Mouse (Mus musculus) forebrain, embryonic 11.5 days (tissue): ENCODE measurements around the gene Lefty1. TPM values are rescaled to one million over a fixed set of nuclear protein-coding genes. Genes with fewer than 3 reads are reported as not detected.

ENCODE experiments used
- ATAC-seq: fragments of 200-750 bp; cut with Nextera tagmentation; replicated peaks from 2 replicates; pipeline ENCODE4 v1.8.0; 2017; ENCODE audit warnings: moderate TSS enrichment; ENCODE audit not compliant: low FRiP score
- DNase-seq: peaks from one replicate; pipeline ENCODE4 v3.0.0-alpha.2; 2017; ENCODE audit warnings: low spot score
- H3K27ac ChIP-seq: fragments of 300-500 bp; sonication (generic); 2 replicates; pipeline ENCODE4 v1.5.1; 2014; ENCODE audit warnings: low read depth, low read length
- H3K27me3 ChIP-seq: fragments of 300-500 bp; sonication (generic); 2 replicates; pipeline ENCODE4 v1.6.1; 2014; ENCODE audit warnings: mild to moderate bottlenecking, low read length, mixed read lengths; ENCODE audit not compliant: control insufficient read depth, insufficient read depth
- H3K36me3 ChIP-seq: fragments of 300-500 bp; sonication (generic); 2 replicates; pipeline ENCODE4 v1.6.1; 2014; ENCODE audit warnings: mild to moderate bottlenecking, low read length, moderate library complexity, mixed read lengths; ENCODE audit not compliant: control insufficient read depth, insufficient read depth
- H3K4me1 ChIP-seq: fragments of 300-500 bp; sonication (generic); replicated peaks from 2 replicates; pipeline ENCODE4 v1.6.1; 2014; ENCODE audit warnings: low read length, mixed read lengths; ENCODE audit not compliant: control insufficient read depth, insufficient read depth
- H3K4me2 ChIP-seq: fragments of 300-500 bp; sonication (generic); 2 replicates; pipeline ENCODE4 v1.6.1; 2014; ENCODE audit warnings: low read depth, mild to moderate bottlenecking, low read length, moderate library complexity, mixed read lengths; ENCODE audit not compliant: severe bottlenecking
- H3K4me3 ChIP-seq: fragments of 300-500 bp; sonication (generic); 2 replicates; pipeline ENCODE4 v1.5.1; 2014; ENCODE audit warnings: low read depth, low read length
- H3K9ac ChIP-seq: fragments of 300-500 bp; sonication (generic); 2 replicates; pipeline ENCODE4 v1.6.1; 2014; ENCODE audit warnings: low read length
- H3K9me3 ChIP-seq: fragments of 300-500 bp; sonication (generic); 2 replicates; pipeline ENCODE4 v1.6.1; 2016; ENCODE audit warnings: low read length, mixed read lengths; ENCODE audit not compliant: control insufficient read depth
- WGBS: fragments of 180-500 bp; shearing (Covaris S2); extraction: QIAGEN DNeasy Blood & Tissue Kit; methylation state at CpG from one replicate; pipeline ENCODE4 v1.1.7; 2014; 5-methylcytosine and 5-hydroxymethylcytosine counted together
- polyA plus RNA-seq: library from polyadenylated mRNA; unstranded; fragments of >200 nt; fragmentation: Nextera tagmentation; extraction: Ambion mirVana; gene quantifications from 2 replicates; pipeline ENCODE4 v1.2.1, GENCODE M21; 2014

The Lefty1 gene
- polyA plus RNA-seq, 1 experiment from 2014 or later = 0.45 TPM

DNA sequence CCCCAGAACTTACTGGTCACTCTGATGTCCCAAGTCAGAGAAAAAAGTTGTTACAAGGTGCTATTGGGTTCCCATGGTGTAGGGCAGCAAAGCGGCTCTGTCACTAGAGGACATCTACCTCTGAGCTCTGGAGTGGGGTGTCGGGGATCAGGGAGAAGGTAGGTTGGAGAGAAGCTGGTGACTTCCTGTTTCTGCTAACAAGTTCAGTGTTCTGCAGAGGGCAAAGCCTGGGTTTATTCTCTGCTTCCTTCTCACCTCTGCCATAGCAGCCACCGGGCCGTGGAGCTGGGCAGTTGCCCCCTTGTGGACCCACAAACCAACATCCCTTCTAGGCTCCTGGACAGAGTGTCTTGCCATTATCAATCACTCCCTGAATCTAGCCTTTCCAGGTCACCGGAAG, 22.0 kb upstream of the Lefty1 start:
- 91% methylated on average over 5 of the region's 5 CpGs for WGBS

DNA sequence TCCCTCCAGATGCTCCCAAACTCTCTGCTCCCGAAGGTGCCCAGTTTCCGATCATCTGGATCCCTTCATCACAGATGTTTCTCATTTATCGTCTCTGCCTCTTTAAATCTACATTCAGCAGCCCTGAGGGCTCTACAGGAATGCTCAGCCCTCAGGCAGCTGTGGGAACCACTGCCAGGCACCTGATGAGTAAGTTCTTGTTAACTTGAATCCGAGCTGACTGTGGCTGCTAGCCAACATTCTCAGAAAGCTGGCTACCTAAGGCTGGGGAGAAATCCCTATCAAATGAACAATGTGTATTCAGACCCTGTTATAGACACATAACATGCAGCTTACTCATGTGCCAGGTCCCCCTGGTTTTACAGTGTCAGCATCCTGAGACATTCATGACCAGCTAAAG, 21.0 kb upstream of the Lefty1 start:
- Histone ChIP-seq H3K4me1 (no peaks in the 10 kb centered on the region), H3K27ac (no peak overlapping the region), H3K36me3 (no peaks in the 10 kb centered on the region), H3K4me3 (no peak overlapping the region), H3K9me3 (no peaks in the 10 kb centered on the region), H3K9ac (no peak overlapping the region), H3K27me3 (no peaks in the 10 kb centered on the region), H3K4me2 (no peak overlapping the region)
- DNase-seq (no peak), ATAC-seq (no peak)
- whole genome bisulfite sequencing = 75% methylated on average over 4 of the region's 4 CpGs

More for the DNA sequence above, 22.0 kb upstream of the Lefty1 start:
- DNase-seq (no peak), ATAC-seq (no peak)
- Histone ChIP-seq H3K4me1 (no peaks in the 10 kb centered on the region), H3K4me2 (no peak overlapping the region), H3K27ac (no peak overlapping the region), H3K27me3 (no peaks in the 10 kb centered on the region), H3K4me3 (no peak overlapping the region), H3K9me3 (no peaks in the 10 kb centered on the region), H3K9ac (no peak overlapping the region), H3K36me3 (no peaks in the 10 kb centered on the region)

DNA sequence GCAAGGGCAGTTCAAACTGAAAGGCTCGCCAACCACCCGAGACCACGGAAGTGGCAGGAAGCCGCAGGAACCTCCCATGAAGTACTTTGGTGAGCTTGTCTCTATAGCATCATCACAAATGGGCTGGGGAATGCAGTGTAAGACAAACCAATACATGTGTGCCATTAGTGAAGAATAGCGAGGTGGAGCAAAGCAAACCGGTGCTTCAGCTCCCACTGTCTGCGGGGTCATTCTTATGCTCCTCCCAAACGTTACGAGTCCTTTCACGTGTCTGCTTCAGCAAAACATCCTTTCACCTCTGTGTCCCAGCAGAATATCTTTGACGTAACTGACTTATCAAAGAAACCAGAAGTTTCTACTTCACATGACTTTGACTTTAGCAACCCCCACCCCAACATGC, 18.4 kb upstream of the Lefty1 start:
- Histone ChIP-seq H3K27ac (no peak overlapping the region), H3K27me3 (no peaks in the 10 kb centered on the region), H3K4me1 (no peaks in the 10 kb centered on the region), H3K36me3 (no peaks in the 10 kb centered on the region), H3K4me3 (no peak overlapping the region), H3K9ac (no peak overlapping the region), H3K4me2 (no peak overlapping the region), H3K9me3 (no peaks in the 10 kb centered on the region)
- DNase-seq = no peak
- 91% methylated on average over 11 of the region's 11 CpGs for WGBS
- no peak for ATAC-seq

DNA sequence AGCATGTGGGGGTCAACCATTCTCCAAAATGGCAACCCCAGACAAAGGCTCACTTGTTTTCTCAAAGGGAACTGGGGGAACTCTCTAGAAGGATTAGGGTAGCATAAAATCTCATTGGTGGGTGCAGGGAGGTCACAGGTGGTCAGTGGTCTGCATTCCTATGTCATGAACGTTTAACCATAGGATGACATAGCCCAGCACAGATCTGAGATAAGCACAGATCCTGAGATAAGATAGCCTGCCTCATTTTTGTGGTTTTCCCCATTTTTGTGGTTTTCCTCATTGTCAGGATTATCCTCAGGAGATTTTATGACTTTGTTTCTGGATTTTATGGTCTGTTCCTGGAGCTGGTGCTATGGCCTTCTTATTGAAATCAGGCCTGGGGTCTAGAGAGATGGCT, 17.8 kb upstream of the Lefty1 start:
- 62% methylated on average over 1 of the region's 1 CpGs for WGBS
- no peaks in the 10 kb centered on the region for H3K27me3 ChIP-seq
- DNase-seq (no peak), ATAC-seq (no peak)
- H3K4me1 ChIP-seq = no peaks in the 10 kb centered on the region
- H3K9me3 ChIP-seq = no peaks in the 10 kb centered on the region
- H3K4me2 ChIP-seq = no peak overlapping the region
- no peaks in the 10 kb centered on the region for H3K36me3 ChIP-seq
- H3K9ac ChIP-seq = no peak overlapping the region
- no peak overlapping the region for H3K4me3 ChIP-seq
- no peak overlapping the region for H3K27ac ChIP-seq

DNA sequence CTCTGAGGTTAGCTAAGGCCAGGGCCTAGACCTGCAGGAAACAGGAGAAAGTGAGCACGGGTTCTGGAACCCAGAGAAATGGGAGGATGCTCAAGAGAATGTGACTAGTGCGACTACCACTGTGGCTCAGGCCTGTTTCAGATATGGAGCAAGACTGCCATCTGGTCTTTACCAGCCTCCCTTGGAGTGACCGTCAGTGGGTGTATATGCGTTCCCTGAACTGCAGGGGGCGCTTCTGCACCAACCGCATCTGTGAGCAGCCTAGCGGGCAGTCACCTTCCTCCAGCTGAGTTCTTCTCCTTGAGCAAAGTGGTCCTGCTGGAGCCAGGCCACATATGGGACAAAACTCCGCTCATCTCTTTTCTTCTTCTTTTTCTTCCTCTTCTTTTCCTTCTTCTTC, 15.1 kb upstream of the Lefty1 start:
- DNase-seq (peak; percentile 68), ATAC-seq (no peak)
- no peak overlapping the region for H3K4me2 ChIP-seq
- no peaks in the 10 kb centered on the region for H3K9me3 ChIP-seq
- no peak overlapping the region for H3K9ac ChIP-seq
- H3K36me3 ChIP-seq = no peaks in the 10 kb centered on the region
- H3K4me3 ChIP-seq = no peak overlapping the region
- H3K4me1 ChIP-seq = no peaks in the 10 kb centered on the region
- H3K27me3 ChIP-seq = no peaks in the 10 kb centered on the region
- H3K27ac ChIP-seq = no peak overlapping the region
- 29% methylated on average over 8 of the region's 8 CpGs for WGBS

DNA sequence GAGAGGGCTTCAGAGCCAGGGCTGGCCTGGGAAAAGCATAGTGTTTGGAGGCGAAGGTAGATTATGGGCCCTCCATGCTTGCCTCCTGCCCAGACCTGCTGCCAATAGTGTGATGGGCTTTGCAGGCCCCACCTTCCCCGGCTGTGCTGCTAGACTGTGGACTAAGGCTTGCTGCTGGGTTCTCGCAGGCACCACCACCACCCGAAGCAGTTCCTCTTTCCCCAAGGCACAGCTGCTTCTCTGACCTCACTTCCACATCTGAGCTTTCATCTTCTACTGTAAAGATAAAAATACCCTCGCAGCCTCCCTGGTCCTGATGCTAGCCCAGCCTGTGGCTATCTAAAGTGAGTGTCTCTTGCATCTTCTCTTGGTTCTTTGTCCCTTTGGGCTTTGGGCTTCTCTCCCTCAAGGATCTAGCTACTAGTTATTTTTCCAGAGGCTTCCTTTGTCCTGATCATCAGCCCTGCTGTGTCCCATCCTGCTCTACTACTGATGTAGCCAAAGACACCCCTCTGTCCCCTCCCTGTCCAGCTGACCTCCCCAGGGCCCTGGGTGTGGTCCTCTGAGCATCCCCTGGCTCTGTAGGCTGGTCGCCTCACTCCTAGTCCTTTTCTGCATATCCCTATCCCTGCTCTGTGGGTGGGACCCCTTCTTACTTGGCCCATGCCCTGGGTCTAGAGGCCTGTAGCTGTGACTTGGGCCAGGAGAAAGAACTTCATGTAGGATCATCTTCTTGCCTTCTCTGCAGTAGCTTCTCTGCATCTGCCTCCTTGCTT, 12.4 kb upstream of the Lefty1 start:
- Histone ChIP-seq H3K4me1 (no peaks in the 10 kb centered on the region), H3K27ac (no peak overlapping the region), H3K27me3 (no peaks in the 10 kb centered on the region), H3K9ac (no peak overlapping the region), H3K36me3 (no peaks in the 10 kb centered on the region), H3K4me2 (no peak overlapping the region), H3K4me3 (no peak overlapping the region), H3K9me3 (no peaks in the 10 kb centered on the region)
- ATAC-seq (no peak), DNase-seq (no peak)
- WGBS = 76% methylated on average over 6 of the region's 6 CpGs

DNA sequence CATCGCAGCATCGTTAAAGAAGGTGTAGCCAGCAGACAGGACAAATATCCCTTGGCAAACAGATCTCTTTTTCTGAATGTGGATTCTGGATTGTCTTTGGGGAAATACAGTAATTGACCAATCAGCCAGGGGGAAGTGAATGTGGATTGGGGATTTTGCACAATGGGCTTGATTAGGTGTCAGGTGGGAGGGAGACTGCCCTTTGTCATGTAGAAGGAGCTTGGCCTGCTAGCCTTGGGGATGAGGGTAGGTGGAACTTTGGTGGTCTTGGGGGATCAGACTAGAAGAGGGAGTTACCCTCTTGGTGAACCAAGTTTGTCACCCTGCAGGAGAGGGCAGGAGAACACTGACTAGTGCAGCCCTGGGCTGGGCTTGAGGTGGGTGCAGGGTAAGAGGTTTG, 10.1 kb upstream of the Lefty1 start:
- no peak overlapping the region for H3K9ac ChIP-seq
- no peak overlapping the region for H3K27ac ChIP-seq
- H3K4me1 ChIP-seq = no peaks in the 10 kb centered on the region
- no peak for DNase-seq
- H3K36me3 ChIP-seq = no peaks in the 10 kb centered on the region
- no peaks in the 10 kb centered on the region for H3K27me3 ChIP-seq
- no peak for ATAC-seq
- H3K4me2 ChIP-seq = no peak overlapping the region
- no peaks in the 10 kb centered on the region for H3K9me3 ChIP-seq
- no peak overlapping the region for H3K4me3 ChIP-seq
- 40% methylated on average over 2 of the region's 2 CpGs for WGBS

DNA sequence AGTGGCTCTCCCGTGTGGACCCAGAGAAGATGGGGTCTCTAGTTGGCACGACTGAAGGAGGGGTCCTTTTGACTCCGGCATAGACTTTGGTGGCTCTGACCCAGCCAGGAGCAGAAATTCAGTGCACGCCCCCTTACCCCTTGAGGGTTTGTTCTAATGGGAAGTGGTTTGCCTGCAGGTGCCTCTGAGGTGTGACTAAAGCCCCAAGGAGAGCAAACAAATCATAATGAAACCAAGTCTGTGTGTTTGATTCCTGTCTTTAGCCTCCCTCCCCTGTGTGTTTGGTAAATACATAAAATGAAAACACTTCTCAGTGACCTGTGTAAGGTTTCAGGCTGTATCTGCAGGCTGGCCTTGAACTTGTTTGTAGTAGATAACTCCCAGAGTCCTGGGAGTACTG, 8.5 kb upstream of the Lefty1 start:
- Histone ChIP-seq H3K27ac (no peak overlapping the region), H3K27me3 (no peaks in the 10 kb centered on the region), H3K4me1 (no peaks in the 10 kb centered on the region), H3K9me3 (no peaks in the 10 kb centered on the region), H3K4me3 (no peak overlapping the region), H3K36me3 (no peaks in the 10 kb centered on the region), H3K9ac (no peak overlapping the region), H3K4me2 (no peak overlapping the region)
- ATAC-seq (no peak), DNase-seq (no peak)
- WGBS = 71% methylated on average over 4 of the region's 4 CpGs

DNA sequence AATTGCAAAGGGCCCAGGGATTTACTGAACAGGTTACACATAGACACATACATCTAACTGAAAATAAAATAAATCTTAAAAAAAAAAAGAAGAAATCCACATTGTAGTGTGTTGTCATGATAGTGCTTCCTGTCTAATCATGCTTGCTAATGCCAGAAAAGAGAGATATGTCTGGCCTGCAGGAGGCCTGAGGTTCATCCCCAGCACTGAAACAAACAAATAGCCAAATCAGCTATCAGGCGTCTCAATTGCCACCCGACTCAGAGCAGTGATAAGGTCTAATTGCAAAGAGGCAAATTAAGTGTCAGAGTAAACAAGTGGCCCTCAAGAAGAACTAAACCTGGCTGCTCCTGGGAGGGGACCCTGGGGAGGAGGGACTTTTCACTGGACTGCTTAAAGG, 5.2 kb upstream of the Lefty1 start:
- H3K9me3 ChIP-seq = no peaks in the 10 kb centered on the region
- no peaks in the 10 kb centered on the region for H3K36me3 ChIP-seq
- DNase-seq = no peak
- H3K4me3 ChIP-seq = no peak overlapping the region
- peaks cover 11% of the 10 kb centered on the region for H3K27me3 ChIP-seq
- WGBS = 77% methylated on average over 2 of the region's 2 CpGs
- H3K4me2 ChIP-seq = no peak overlapping the region
- no peak for ATAC-seq
- no peaks in the 10 kb centered on the region; the same call in 1 of the 2 replicates for H3K4me1 ChIP-seq
- H3K9ac ChIP-seq = no peak overlapping the region
- H3K27ac ChIP-seq = no peak overlapping the region
